Mouse (Mus musculus): Measurements from ENCODE around the gene Sec61g. TPM values are rescaled to one million over a fixed set of nuclear protein-coding genes. Genes with fewer than 3 reads are reported as not detected.

Gene Sec61g
- 35.6 and 40.3 TPM in 2 replicates for polyA plus RNA-seq (2015; fragmentation: Nextera tagmentation; extraction: Ambion mirVana)

DNA sequence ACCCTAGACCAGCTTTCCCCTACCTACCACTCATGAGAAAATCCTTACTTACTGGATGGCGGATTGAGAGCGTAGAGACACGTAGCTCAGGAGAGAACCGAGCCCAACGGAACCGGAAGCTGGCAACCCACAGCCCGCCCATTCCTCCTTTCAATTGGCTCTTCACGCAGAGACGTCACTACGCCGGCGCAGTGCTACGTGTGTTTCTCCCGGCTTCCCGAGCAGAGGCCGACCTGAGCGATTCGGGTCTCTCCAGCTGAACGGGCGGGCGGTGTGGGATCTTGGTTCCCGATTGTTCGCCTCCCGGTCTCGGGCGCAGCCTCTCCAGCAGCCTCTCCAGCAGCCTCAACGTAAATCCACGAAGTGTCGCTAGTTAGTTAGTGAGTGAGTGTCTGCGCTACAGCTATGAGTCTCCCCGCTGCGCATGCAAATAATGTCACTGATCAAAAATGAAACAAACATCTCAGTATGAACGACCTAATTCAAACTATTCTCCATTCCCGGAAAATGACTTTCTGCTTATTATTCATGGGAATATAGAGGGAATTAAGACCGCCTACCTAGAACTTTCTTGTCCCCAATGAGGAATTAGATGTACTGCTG, at the start of gene Sec61g:
Gene Sec61g (minus strand): TSS at position 433 of the 603 bp plus-strand sequence.
- Histone ChIP-seq H3K9me3 (no peaks in the 10 kb centered on the region), H3K27me3 (no peaks in the 10 kb centered on the region), H3K27ac (peak within 1 kb of the TSS; percentile 95), H3K4me1 (peaks cover 7% of the 10 kb centered on the region; the same call in 1 of the 2 replicates), H3K4me2 (peak within 1 kb of the TSS; percentile 61), H3K4me3 (peak within 1 kb of the TSS; percentile 87), H3K36me3 (peaks cover 22% of the 10 kb centered on the region), H3K9ac (peak within 1 kb of the TSS; percentile 96)
- ATAC-seq (ENCODE audit: insufficient number of reproducible peaks, low FRiP score, low TSS enrichment, low read depth) = peak; percentile 97
- under 1% methylated on average over 35 of the region's 35 CpGs for WGBS

GRCm38 (mm10) chr11:16546421-16547163, 38.3 kb upstream of the Sec61g start:
- Histone ChIP-seq H3K9me3 (no peaks in the 10 kb centered on the region), H3K36me3 (no peaks in the 10 kb centered on the region), H3K27me3 (no peaks in the 10 kb centered on the region), H3K4me3 (no peak overlapping the region), H3K9ac (no peak overlapping the region), H3K4me1 (peaks cover 4% of the 10 kb centered on the region; the same call in 1 of the 2 replicates), H3K27ac (peak overlapping the region; percentile 51), H3K4me2 (no peak overlapping the region)
- ATAC-seq (ENCODE audit: insufficient number of reproducible peaks, low FRiP score, low TSS enrichment, low read depth) = peak; percentile 87
- 25% methylated on average over 5 of the region's 5 CpGs for WGBS

GRCm38 (mm10) chr11:16537379-16537778, 29.1 kb upstream of the Sec61g start:
- Histone ChIP-seq H3K36me3 (no peaks in the 10 kb centered on the region), H3K4me2 (no peak overlapping the region), H3K27ac (no peak overlapping the region), H3K27me3 (no peaks in the 10 kb centered on the region), H3K9me3 (no peaks in the 10 kb centered on the region), H3K9ac (no peak overlapping the region), H3K4me1 (no peaks in the 10 kb centered on the region), H3K4me3 (no peak overlapping the region)
- no peak for ATAC-seq (ENCODE audit: insufficient number of reproducible peaks, low FRiP score, low TSS enrichment, low read depth)
- 85% methylated on average over 1 of the region's 1 CpGs for WGBS

- no peaks in the 10 kb centered on the region for H3K4me1 ChIP-seq
- no peak overlapping the region for H3K9ac ChIP-seq
- H3K36me3 ChIP-seq = no peaks in the 10 kb centered on the region
- no peak overlapping the region for H3K4me3 ChIP-seq
- H3K9me3 ChIP-seq = no peaks in the 10 kb centered on the region
- no peak for ATAC-seq (ENCODE audit: insufficient number of reproducible peaks, low FRiP score, low TSS enrichment, low read depth)
- no peak overlapping the region for H3K27ac ChIP-seq
- H3K27me3 ChIP-seq = no peaks in the 10 kb centered on the region
- no peak overlapping the region for H3K4me2 ChIP-seq
- WGBS = 59% methylated on average over 5 of the region's 5 CpGs
These were observed 26.6 kb upstream of the Sec61g start for GRCm38 (mm10) chr11:16534582-16535553.

GRCm38 (mm10) chr11:16532877-16533276, 24.6 kb upstream of the Sec61g start:
- Histone ChIP-seq H3K9ac (no peak overlapping the region), H3K4me1 (no peaks in the 10 kb centered on the region), H3K4me3 (no peak overlapping the region), H3K36me3 (no peaks in the 10 kb centered on the region), H3K27me3 (no peaks in the 10 kb centered on the region), H3K9me3 (no peaks in the 10 kb centered on the region), H3K4me2 (no peak overlapping the region), H3K27ac (no peak overlapping the region)
- ATAC-seq (ENCODE audit: insufficient number of reproducible peaks, low FRiP score, low TSS enrichment, low read depth) = no peak
- 28% methylated on average over 5 of the region's 5 CpGs for WGBS

- no peak for ATAC-seq (ENCODE audit: insufficient number of reproducible peaks, low FRiP score, low TSS enrichment, low read depth)
- Histone ChIP-seq H3K9me3 (no peaks in the 10 kb centered on the region), H3K4me2 (no peak overlapping the region), H3K9ac (no peak overlapping the region), H3K4me1 (peaks cover 5% of the 10 kb centered on the region), H3K36me3 (no peaks in the 10 kb centered on the region), H3K27ac (no peak overlapping the region), H3K27me3 (no peaks in the 10 kb centered on the region), H3K4me3 (no peak overlapping the region)
These were observed 20.6 kb upstream of the Sec61g start for GRCm38 (mm10) chr11:16528909-16529308.

DNA sequence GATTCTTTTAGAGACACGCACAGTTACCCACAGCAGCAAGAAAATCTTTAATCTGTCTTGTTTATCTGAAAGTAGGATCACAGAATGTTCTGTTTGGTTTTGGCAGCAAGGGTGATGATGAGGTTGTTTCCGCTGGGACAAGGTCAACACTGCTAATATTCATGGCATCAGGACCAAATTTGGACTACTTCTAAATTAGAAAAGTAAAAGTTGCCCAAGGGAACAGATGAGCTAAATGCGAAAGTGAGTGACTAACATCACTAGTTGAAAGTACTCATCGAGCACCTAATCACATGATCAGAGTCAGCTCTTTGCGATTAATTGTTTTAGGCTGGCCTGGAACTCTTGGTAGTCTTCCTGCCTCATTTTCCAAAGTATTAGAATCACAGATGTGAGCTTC, 20.1 kb upstream of the Sec61g start:
- Histone ChIP-seq H3K27ac (no peak overlapping the region), H3K4me3 (no peak overlapping the region), H3K36me3 (no peaks in the 10 kb centered on the region), H3K4me2 (no peak overlapping the region), H3K4me1 (peaks cover 5% of the 10 kb centered on the region), H3K27me3 (no peaks in the 10 kb centered on the region), H3K9ac (no peak overlapping the region), H3K9me3 (no peaks in the 10 kb centered on the region)
- 80% methylated on average over 5 of the region's 5 CpGs for WGBS
- ATAC-seq (ENCODE audit: insufficient number of reproducible peaks, low FRiP score, low TSS enrichment, low read depth) = no peak

- Histone ChIP-seq H3K4me2 (no peak overlapping the region), H3K4me1 (peaks cover 5% of the 10 kb centered on the region), H3K9ac (no peak overlapping the region), H3K36me3 (no peaks in the 10 kb centered on the region), H3K27ac (no peak overlapping the region), H3K9me3 (no peaks in the 10 kb centered on the region), H3K27me3 (no peaks in the 10 kb centered on the region), H3K4me3 (no peak overlapping the region)
- ATAC-seq (ENCODE audit: insufficient number of reproducible peaks, low FRiP score, low TSS enrichment, low read depth) = no peak
- 91% methylated on average over 5 of the region's 5 CpGs for WGBS
These were observed 19.5 kb upstream of the Sec61g start for GRCm38 (mm10) chr11:16527743-16528142.

DNA sequence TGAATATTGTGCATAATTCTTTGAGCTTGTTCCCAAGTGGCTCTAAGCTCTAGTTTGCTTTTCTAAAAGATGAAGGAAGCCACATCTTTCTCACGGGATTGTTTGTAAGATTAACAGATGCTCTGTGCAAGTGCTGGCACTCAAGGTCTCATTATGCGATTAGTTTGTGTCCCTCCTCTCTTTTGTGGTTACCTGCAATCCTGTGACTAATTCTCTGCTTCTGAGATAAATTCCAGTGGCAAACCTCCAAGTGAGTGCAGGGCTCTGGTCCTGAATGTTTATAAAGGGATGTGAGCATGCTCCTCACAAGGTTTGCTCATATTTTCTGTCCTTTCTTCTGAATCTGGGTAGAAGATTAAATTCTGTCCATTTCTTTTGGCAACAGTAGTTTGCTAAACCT, 18.2 kb upstream of the Sec61g start:
- WGBS = 71% methylated on average over 2 of the region's 2 CpGs
- no peak overlapping the region for H3K27ac ChIP-seq
- no peaks in the 10 kb centered on the region for H3K36me3 ChIP-seq
- ATAC-seq (ENCODE audit: insufficient number of reproducible peaks, low FRiP score, low TSS enrichment, low read depth) = no peak
- H3K9me3 ChIP-seq = no peaks in the 10 kb centered on the region
- no peak overlapping the region for H3K9ac ChIP-seq
- H3K4me1 ChIP-seq = peaks cover 5% of the 10 kb centered on the region
- H3K4me3 ChIP-seq = no peak overlapping the region
- H3K4me2 ChIP-seq = no peak overlapping the region
- H3K27me3 ChIP-seq = no peaks in the 10 kb centered on the region

DNA sequence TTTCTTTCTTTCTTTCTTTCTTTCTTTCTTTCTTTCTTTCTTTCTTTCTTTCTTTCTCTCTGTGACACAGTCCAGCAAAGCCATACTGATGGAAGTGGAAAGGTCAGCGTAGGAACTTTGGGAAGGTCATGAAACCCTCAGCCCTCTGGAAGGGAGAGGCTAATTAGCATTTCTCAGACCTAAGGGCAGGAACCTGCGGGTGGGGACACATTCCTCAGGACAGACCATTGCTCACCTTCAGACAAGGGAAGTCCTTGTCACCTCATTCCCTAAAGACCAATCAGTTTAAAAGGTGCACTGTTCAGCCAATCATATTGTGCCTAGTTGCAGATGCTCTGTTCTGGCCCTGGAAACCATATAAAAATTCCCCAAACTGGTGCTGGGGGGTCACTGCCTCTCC, 17.4 kb upstream of the Sec61g start:
- Histone ChIP-seq H3K27ac (no peak overlapping the region), H3K9me3 (no peaks in the 10 kb centered on the region), H3K27me3 (no peaks in the 10 kb centered on the region), H3K4me3 (no peak overlapping the region), H3K4me1 (peaks cover 5% of the 10 kb centered on the region), H3K36me3 (no peaks in the 10 kb centered on the region), H3K4me2 (no peak overlapping the region), H3K9ac (no peak overlapping the region)
- ATAC-seq (ENCODE audit: insufficient number of reproducible peaks, low FRiP score, low TSS enrichment, low read depth) = no peak
- 49% methylated on average over 2 of the region's 2 CpGs for WGBS

DNA sequence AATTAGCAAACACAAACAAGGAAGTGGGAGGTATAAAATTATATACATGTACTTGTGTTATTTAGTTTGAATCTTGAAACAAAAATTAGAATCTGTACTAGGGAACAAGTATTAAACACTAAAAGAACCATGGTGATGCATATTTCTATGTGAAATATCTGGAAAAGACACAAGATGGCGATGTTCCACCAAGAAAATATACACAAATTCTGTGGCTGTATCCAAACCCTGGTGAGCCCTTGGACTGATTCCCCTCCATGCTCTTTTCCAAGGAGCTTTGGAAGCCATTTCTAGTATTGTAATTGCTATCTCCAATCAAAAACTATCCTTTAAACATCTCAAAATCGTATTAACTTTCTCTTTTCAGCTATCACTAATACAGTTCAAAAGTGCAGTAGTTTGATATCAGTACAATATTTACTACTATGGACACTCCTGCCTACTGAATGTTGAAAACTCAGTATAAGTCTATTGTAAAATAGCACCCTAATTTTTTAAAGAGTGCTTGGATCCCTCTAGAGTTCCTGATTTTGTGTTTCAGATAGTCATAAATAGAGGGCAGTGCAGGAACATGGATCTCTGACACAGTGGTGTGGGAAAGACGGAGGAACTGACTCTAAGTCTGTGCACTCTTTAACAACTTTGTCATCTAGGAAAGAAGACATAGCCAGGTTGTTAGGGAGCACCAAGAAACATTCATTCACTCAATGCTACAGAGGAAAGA, 16.8 kb upstream of the Sec61g start:
- Histone ChIP-seq H3K27me3 (no peaks in the 10 kb centered on the region), H3K4me3 (no peak overlapping the region), H3K27ac (no peak overlapping the region), H3K9me3 (no peaks in the 10 kb centered on the region), H3K4me1 (peaks cover 5% of the 10 kb centered on the region), H3K36me3 (no peaks in the 10 kb centered on the region), H3K9ac (no peak overlapping the region), H3K4me2 (no peak overlapping the region)
- 41% methylated on average over 3 of the region's 3 CpGs for WGBS
- ATAC-seq (ENCODE audit: insufficient number of reproducible peaks, low FRiP score, low TSS enrichment, low read depth) = no peak
